16 mouse cellular contexts compared by ENCODE assay signal in genomic region chr19:43724194-43724593, GRCm38 (mm10).
"Had no signal": no experiment of that assay in that cellular context is flagged by ENCODE, and none has a peak within 500 bp of the region (broad histone marks: within the 10 kb centered on the region; RNA-seq: fewer than 3 reads in every experiment).

No protein-coding gene starts in this region.

- DNase-seq: heart, postnatal 10 days; heart, postnatal 14 days; heart, postnatal 36 days; heart, postnatal 4 days; kidney, adult 11 months; kidney, adult 18-20 months; kidney, adult 2 months; kidney, adult 8-10 months; kidney, adult 9 months; kidney, postnatal 10 days; kidney, postnatal 14 days; kidney, postnatal 25 days; kidney, postnatal 36 days; kidney, postnatal 4 days; layer of hippocampus, adult 9-11 months; layer of hippocampus, postnatal 36 days had no signal
